ENCODE assay signal across 20 mouse cellular contexts in the genomic region with DNA sequence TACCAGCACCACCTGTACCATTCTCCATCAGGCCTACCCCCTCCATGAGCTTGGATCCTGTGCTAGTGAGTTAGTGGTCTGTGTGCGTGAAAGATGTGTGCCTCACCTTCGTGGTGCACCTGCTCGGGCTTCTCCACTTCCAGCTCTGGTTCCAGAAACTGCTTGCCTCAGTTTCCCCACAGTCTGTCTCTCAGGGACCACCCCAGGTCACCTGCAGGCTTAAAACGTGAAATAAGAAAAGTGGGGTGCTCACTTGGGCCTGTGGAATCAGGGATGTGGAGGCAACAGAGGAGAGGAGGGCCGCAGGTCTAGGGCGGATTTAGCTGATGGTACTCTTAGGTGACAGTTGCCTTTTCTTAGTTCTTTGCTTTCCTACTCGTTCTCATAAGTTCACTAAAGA.
DNase-seq lines count a peak whose midpoint lies in the region; ATAC-seq lines count a peak whose summit lies in the region.
"Had no signal": no experiment of that assay in that cellular context is flagged by ENCODE, and none has a peak within 500 bp of the region (broad histone marks: within the 10 kb centered on the region; RNA-seq: fewer than 3 reads in every experiment).

No protein-coding gene starts in this region.

- no peak overlapping the region for H3K4me3 ChIP-seq in forebrain, embryonic 10.5 days
- no peak overlapping the region for H3K4me3 ChIP-seq in forebrain, embryonic 15.5 days
- no peak overlapping the region for H3K4me3 ChIP-seq in heart, embryonic 11.5 days (ENCODE audit: low read depth, low read length)
- no peak overlapping the region for H3K4me3 ChIP-seq in hindbrain, embryonic 12.5 days
- no peak overlapping the region for H3K4me3 ChIP-seq in hindbrain, embryonic 13.5 days
- H3K4me3 ChIP-seq in midbrain, embryonic 12.5 days, result no peak overlapping the region
- H3K4me3 ChIP-seq in midbrain, embryonic 14.5 days (replicated peaks; ENCODE audit: low read depth, low read length), result no peak overlapping the region
- H3K4me3 ChIP-seq: heart, embryonic 13.5 days; intestine, embryonic 15.5 days had no signal

- no peaks in the 10 kb centered on the region for H3K36me3 ChIP-seq in forebrain, embryonic 10.5 days (replicated peaks)
- no peaks in the 10 kb centered on the region for H3K36me3 ChIP-seq in forebrain, embryonic 15.5 days
- no peaks in the 10 kb centered on the region for H3K36me3 ChIP-seq in heart, embryonic 11.5 days (ENCODE audit: control insufficient read depth, insufficient read depth, low read length)
- H3K36me3 ChIP-seq in hindbrain, embryonic 12.5 days, result no peaks in the 10 kb centered on the region
- H3K36me3 ChIP-seq in hindbrain, embryonic 13.5 days, result no peaks in the 10 kb centered on the region
- no peaks in the 10 kb centered on the region for H3K36me3 ChIP-seq in midbrain, embryonic 12.5 days
- H3K36me3 ChIP-seq in midbrain, embryonic 14.5 days (ENCODE audit: control insufficient read depth, insufficient read depth, low read length), result no peaks in the 10 kb centered on the region
- H3K36me3 ChIP-seq: G1E; heart, embryonic 13.5 days; intestine, embryonic 15.5 days had no signal

- ATAC-seq in forebrain, embryonic 15.5 days (replicated peaks), result no peak
- ATAC-seq in heart, embryonic 11.5 days (replicated peaks; ENCODE audit: insufficient number of reproducible peaks, low FRiP score, low TSS enrichment), result no peak
- no peak for ATAC-seq in hindbrain, embryonic 12.5 days (ENCODE audit: low FRiP score)
- ATAC-seq in hindbrain, embryonic 13.5 days (ENCODE audit: low FRiP score), result no peak
- ATAC-seq in midbrain, embryonic 12.5 days (ENCODE audit: low FRiP score, low read depth), result no peak; the same call in 1 of the 2 replicates
- ATAC-seq in midbrain, embryonic 14.5 days (ENCODE audit: low FRiP score, low TSS enrichment), result no peak
- ATAC-seq: intestine, embryonic 15.5 days; Patski had no signal

- peaks cover 100% of the 10 kb centered on the region for H3K27me3 ChIP-seq in forebrain, embryonic 10.5 days (ENCODE audit: poor library complexity, severe bottlenecking)
- peaks cover 51% of the 10 kb centered on the region for H3K27me3 ChIP-seq in forebrain, embryonic 15.5 days
- H3K27me3 ChIP-seq in heart, embryonic 11.5 days (ENCODE audit: control insufficient read depth, insufficient read depth, low read length), result peaks cover 27% of the 10 kb centered on the region
- peaks cover 48% of the 10 kb centered on the region for H3K27me3 ChIP-seq in hindbrain, embryonic 12.5 days
- H3K27me3 ChIP-seq in hindbrain, embryonic 13.5 days, result peaks cover 59% of the 10 kb centered on the region
- H3K27me3 ChIP-seq in midbrain, embryonic 12.5 days, result peaks cover 42% of the 10 kb centered on the region
- H3K27me3 ChIP-seq in midbrain, embryonic 14.5 days (ENCODE audit: control insufficient read depth, insufficient read depth, low read length), result 0 out of 2 replicates have a peak, but pooled peaks cover 3% of the 10 kb centered on the region

- H3K9me3 ChIP-seq in forebrain, embryonic 10.5 days, result peaks cover 6% of the 10 kb centered on the region; the same call in 1 of the 2 replicates
- H3K9me3 ChIP-seq in forebrain, embryonic 15.5 days, result no peaks in the 10 kb centered on the region
- no peaks in the 10 kb centered on the region for H3K9me3 ChIP-seq in heart, embryonic 11.5 days (replicated peaks; ENCODE audit: control insufficient read depth, low read length)
- no peaks in the 10 kb centered on the region for H3K9me3 ChIP-seq in hindbrain, embryonic 12.5 days (replicated peaks)
- H3K9me3 ChIP-seq in hindbrain, embryonic 13.5 days, result no peaks in the 10 kb centered on the region
- no peaks in the 10 kb centered on the region for H3K9me3 ChIP-seq in midbrain, embryonic 12.5 days
- H3K9me3 ChIP-seq in midbrain, embryonic 14.5 days (ENCODE audit: control insufficient read depth, low read length), result no peaks in the 10 kb centered on the region
- H3K9me3 ChIP-seq: heart, embryonic 13.5 days; intestine, embryonic 15.5 days had no signal

- peak overlapping the region; percentile 62; the same call in 1 of the 2 replicates for H3K27ac ChIP-seq in forebrain, embryonic 10.5 days
- H3K27ac ChIP-seq in forebrain, embryonic 15.5 days (replicated peaks), result no peak overlapping the region
- peak overlapping the region; percentile 46; the same call in 1 of the 2 replicates for H3K27ac ChIP-seq in heart, embryonic 11.5 days (ENCODE audit: low read depth, low read length)
- H3K27ac ChIP-seq in hindbrain, embryonic 12.5 days, result 0 out of 2 replicates have a peak overlapping the region, but pooled peaks have one; percentile 44
- no peak overlapping the region for H3K27ac ChIP-seq in hindbrain, embryonic 13.5 days
- H3K27ac ChIP-seq in midbrain, embryonic 12.5 days (replicated peaks), result peak overlapping the region; percentile 82
- H3K27ac ChIP-seq in midbrain, embryonic 14.5 days (replicated peaks; ENCODE audit: low read depth, low read length), result no peak overlapping the region
- H3K27ac ChIP-seq: heart, embryonic 13.5 days; hindbrain, embryonic 14.5 days; intestine, embryonic 15.5 days had no signal

- DNase-seq in forebrain, embryonic 10.5 days (ENCODE audit: extremely low spot score, low spot score), result no peak
- DNase-seq in heart, postnatal 10 days, result no peak
- DNase-seq in midbrain, embryonic 14.5 days, result no peak
- DNase-seq: adrenal gland, postnatal 10 days; adrenal gland, postnatal 36 days; cerebellum, adult 18-20 months; cerebellum, adult 9-10 months; cerebellum, postnatal 14 days; gastrocnemius, postnatal 25 days; kidney, adult 11 months had no signal

- WGBS in forebrain, embryonic 10.5 days, result 30% methylated on average over 7 of the region's 7 CpGs
- 24% methylated on average over 7 of the region's 7 CpGs for WGBS in forebrain, embryonic 15.5 days
- WGBS in heart, embryonic 11.5 days (ENCODE audit: insufficient replicate concordance), result 59% methylated on average over 7 of the region's 7 CpGs
- WGBS in hindbrain, embryonic 12.5 days, result 35% methylated on average over 7 of the region's 7 CpGs
- 22% methylated on average over 7 of the region's 7 CpGs for WGBS in hindbrain, embryonic 13.5 days
- WGBS in midbrain, embryonic 12.5 days, result 23% methylated on average over 7 of the region's 7 CpGs
- WGBS in midbrain, embryonic 14.5 days, result 22% methylated on average over 7 of the region's 7 CpGs

- no peak overlapping the region for H3K4me2 ChIP-seq in forebrain, embryonic 15.5 days (replicated peaks)
- H3K4me2 ChIP-seq in heart, embryonic 11.5 days, result no peak overlapping the region
- H3K4me2 ChIP-seq in hindbrain, embryonic 12.5 days (replicated peaks), result no peak overlapping the region
- H3K4me2 ChIP-seq in hindbrain, embryonic 13.5 days, result no peak overlapping the region
- no peak overlapping the region for H3K4me2 ChIP-seq in midbrain, embryonic 12.5 days (replicated peaks)
- no peak overlapping the region for H3K4me2 ChIP-seq in midbrain, embryonic 14.5 days (ENCODE audit: low read length)
- H3K4me2 ChIP-seq: heart, embryonic 13.5 days; hindbrain, embryonic 14.5 days; intestine, embryonic 15.5 days had no signal

- intact Hi-C loops in heart, postnatal 10 days (cut with DNase I), result no loop called here

- peaks cover 41% of the 10 kb centered on the region for H3K4me1 ChIP-seq in forebrain, embryonic 10.5 days
- peaks cover 10% of the 10 kb centered on the region; the same call in 1 of the 2 replicates for H3K4me1 ChIP-seq in forebrain, embryonic 15.5 days
- H3K4me1 ChIP-seq in heart, embryonic 11.5 days (ENCODE audit: control insufficient read depth, insufficient read depth, low read length), result peaks cover 4% of the 10 kb centered on the region
- H3K4me1 ChIP-seq in hindbrain, embryonic 12.5 days, result peaks cover 33% of the 10 kb centered on the region
- peaks cover 29% of the 10 kb centered on the region for H3K4me1 ChIP-seq in hindbrain, embryonic 13.5 days (replicated peaks)
- H3K4me1 ChIP-seq in midbrain, embryonic 12.5 days, result peaks cover 26% of the 10 kb centered on the region
- H3K4me1 ChIP-seq in midbrain, embryonic 14.5 days (ENCODE audit: control insufficient read depth, insufficient read depth, low read length), result peaks cover 29% of the 10 kb centered on the region
- H3K4me1 ChIP-seq: intestine, embryonic 15.5 days had no signal

- H3K9ac ChIP-seq in forebrain, embryonic 15.5 days (replicated peaks), result no peak overlapping the region
- no peak overlapping the region for H3K9ac ChIP-seq in heart, embryonic 11.5 days (ENCODE audit: low read depth, low read length)
- no peak overlapping the region for H3K9ac ChIP-seq in hindbrain, embryonic 12.5 days
- no peak overlapping the region for H3K9ac ChIP-seq in hindbrain, embryonic 13.5 days
- H3K9ac ChIP-seq in midbrain, embryonic 12.5 days (replicated peaks), result no peak overlapping the region
- no peak overlapping the region for H3K9ac ChIP-seq in midbrain, embryonic 14.5 days (replicated peaks; ENCODE audit: low read length)
- H3K9ac ChIP-seq: heart, embryonic 13.5 days; hindbrain, embryonic 14.5 days; intestine, embryonic 15.5 days had no signal

Comparison
In these comparisons a context has a peak if more than half of its experiments do, and no peak if none do; other contexts are left out.
1. H3K27ac ChIP-seq: peak in forebrain, embryonic 10.5 days (single experiment), heart, embryonic 11.5 days (single experiment), hindbrain, embryonic 12.5 days (single experiment) and midbrain, embryonic 12.5 days (single experiment); none in forebrain, embryonic 15.5 days (single experiment), hindbrain, embryonic 13.5 days (single experiment) and midbrain, embryonic 14.5 days (single experiment).